Mouse (Mus musculus): ENCODE measurements around the gene Olfr374. TPM values are rescaled to one million over a fixed set of nuclear protein-coding genes. Genes with fewer than 3 reads are reported as not detected.

Gene Olfr374
- total RNA-seq, 2 experiments from 2014 or later: not detected

- ATAC-seq (replicated peaks; ENCODE audit: poor library complexity, severe bottlenecking): peak; percentile 24
Observed at GRCm38 (mm10) chr8:72134756-72135445, 28.1 kb downstream of the Olfr374 start, which contains the start of gene Tpm4. TSS of gene Tpm4 (plus strand) at chr8:72134975.

- ATAC-seq (replicated peaks; ENCODE audit: poor library complexity, severe bottlenecking): peak; percentile 28
Observed at GRCm38 (mm10) chr8:72135446-72136301, 28.8 kb downstream of the Olfr374 start.

- peak; percentile 62 for ATAC-seq (replicated peaks; ENCODE audit: poor library complexity, severe bottlenecking)
Observed at GRCm38 (mm10) chr8:72136302-72136978, 29.6 kb downstream of the Olfr374 start.

- no peak for ATAC-seq (replicated peaks; ENCODE audit: poor library complexity, severe bottlenecking)
Observed at GRCm38 (mm10) chr8:72137431-72137830, 30.6 kb downstream of the Olfr374 start.

GRCm38 (mm10) chr8:72138456-72138855 lies 31.6 kb downstream of the Olfr374 start:
- ATAC-seq (replicated peaks; ENCODE audit: poor library complexity, severe bottlenecking): no peak

GRCm38 (mm10) chr8:72143256-72143824 lies 36.5 kb downstream of the Olfr374 start:
- ATAC-seq (replicated peaks; ENCODE audit: poor library complexity, severe bottlenecking): no peak

- ATAC-seq (replicated peaks; ENCODE audit: poor library complexity, severe bottlenecking): peak; percentile 89
Observed at GRCm38 (mm10) chr8:72144345-72144975, 37.6 kb downstream of the Olfr374 start.

GRCm38 (mm10) chr8:72145511-72145910 lies 38.7 kb downstream of the Olfr374 start:
- ATAC-seq (replicated peaks; ENCODE audit: poor library complexity, severe bottlenecking): peak; percentile 46

GRCm38 (mm10) chr8:72146056-72146455 lies 39.2 kb downstream of the Olfr374 start:
- peak; percentile 57 for ATAC-seq (replicated peaks; ENCODE audit: poor library complexity, severe bottlenecking)

- no peak for ATAC-seq (replicated peaks; ENCODE audit: poor library complexity, severe bottlenecking)
Observed at GRCm38 (mm10) chr8:72146556-72146955, 39.7 kb downstream of the Olfr374 start.

GRCm38 (mm10) chr8:72147266-72147665 lies 40.4 kb downstream of the Olfr374 start:
- ATAC-seq (replicated peaks; ENCODE audit: poor library complexity, severe bottlenecking): no peak

GRCm38 (mm10) chr8:72149056-72149455 lies 42.2 kb downstream of the Olfr374 start:
- ATAC-seq (replicated peaks; ENCODE audit: poor library complexity, severe bottlenecking): no peak

GRCm38 (mm10) chr8:72151418-72152078 lies 44.7 kb downstream of the Olfr374 start:
- peak; percentile 93 for ATAC-seq (replicated peaks; ENCODE audit: poor library complexity, severe bottlenecking)

- ATAC-seq (replicated peaks; ENCODE audit: poor library complexity, severe bottlenecking): no peak
Observed at GRCm38 (mm10) chr8:72153382-72153781, 46.5 kb downstream of the Olfr374 start.

GRCm38 (mm10) chr8:72158096-72158495 lies 51.3 kb downstream of the Olfr374 start:
- ATAC-seq (replicated peaks; ENCODE audit: poor library complexity, severe bottlenecking): no peak

- ATAC-seq (replicated peaks; ENCODE audit: poor library complexity, severe bottlenecking): no peak
Observed at GRCm38 (mm10) chr8:72158726-72159125, 51.9 kb downstream of the Olfr374 start.

- ATAC-seq (replicated peaks; ENCODE audit: poor library complexity, severe bottlenecking): no peak
Observed at GRCm38 (mm10) chr8:72160007-72160406, 53.2 kb downstream of the Olfr374 start.

- peak; percentile 91 for ATAC-seq (replicated peaks; ENCODE audit: poor library complexity, severe bottlenecking)
Observed at GRCm38 (mm10) chr8:72160707-72161697, 54.2 kb downstream of the Olfr374 start, which contains the start of gene Rab8a. TSS of gene Rab8a (plus strand) at chr8:72161200.

All from granulocyte monocyte progenitor cell, adult 5-6 weeks (primary cell).